Mouse (Mus musculus) bone marrow macrophage, adult 2 months (primary cell): ENCODE data around the gene St3gal3. TPM values are rescaled to one million over a fixed set of nuclear protein-coding genes. Genes with fewer than 3 reads are reported as not detected.

Source experiments
- H3K27ac ChIP-seq: 2 replicates; pipeline ENCODE4 v1.5.1; 2012; ENCODE audit warnings: low read depth, low read length; ENCODE audit not compliant: insufficient read depth
- H3K4me1 ChIP-seq: 2 replicates; pipeline ENCODE4 v1.6.1; 2012; ENCODE audit warnings: low read length; ENCODE audit not compliant: control insufficient read depth, insufficient read depth
- H3K4me3 ChIP-seq: 2 replicates; pipeline ENCODE4 v1.5.1; 2012; ENCODE audit warnings: mild to moderate bottlenecking, low read length, moderate library complexity; ENCODE audit not compliant: insufficient read depth
- CTCF ChIP-seq: IDR thresholded peaks from 2 replicates; pipeline ENCODE4 v1.5.1; 2012; ENCODE audit warnings: low read depth, mild to moderate bottlenecking, low read length, moderate library complexity
- POLR2A ChIP-seq: IDR thresholded peaks from 2 replicates; pipeline ENCODE4 v1.6.1; 2012; ENCODE audit warnings: mild to moderate bottlenecking, low read depth, low read length, borderline replicate concordance
- polyA plus RNA-seq: library from polyadenylated mRNA; stranded (reverse); fragments of >200 nt; gene quantifications from 2 replicates; pipeline ENCODE4 v1.2.4, GENCODE M21; 2012; ENCODE audit not compliant: missing spikeins, insufficient read depth, insufficient read length

St3gal3 gene
- polyA plus RNA-seq, 1 experiment, result 18.6 TPM

DNA sequence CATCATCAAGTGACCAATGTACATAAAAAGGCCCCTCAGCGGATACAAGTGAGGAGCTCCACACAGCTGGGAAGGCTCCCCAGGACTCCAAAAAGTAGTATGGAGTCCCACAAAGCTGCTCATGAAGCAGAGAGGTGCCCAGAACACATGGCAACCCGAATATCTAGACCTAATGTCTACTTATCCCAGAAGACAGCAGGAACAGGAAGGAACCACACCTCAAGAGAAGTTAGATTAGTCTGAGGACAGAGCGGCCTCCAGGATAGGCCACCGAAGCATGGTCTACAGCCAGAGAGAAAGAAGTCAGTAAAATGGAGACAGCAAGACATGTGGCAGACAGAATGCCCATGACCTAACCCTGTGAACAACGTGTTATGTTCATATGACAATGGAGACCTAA is 20.2 kb upstream of the St3gal3 start:
- Histone ChIP-seq H3K4me3 (no peak overlapping the region), H3K27ac (no peak overlapping the region), H3K4me1 (peaks cover 14% of the 10 kb centered on the region)
- TF ChIP-seq POLR2A (no peak), CTCF (no peak)

DNA sequence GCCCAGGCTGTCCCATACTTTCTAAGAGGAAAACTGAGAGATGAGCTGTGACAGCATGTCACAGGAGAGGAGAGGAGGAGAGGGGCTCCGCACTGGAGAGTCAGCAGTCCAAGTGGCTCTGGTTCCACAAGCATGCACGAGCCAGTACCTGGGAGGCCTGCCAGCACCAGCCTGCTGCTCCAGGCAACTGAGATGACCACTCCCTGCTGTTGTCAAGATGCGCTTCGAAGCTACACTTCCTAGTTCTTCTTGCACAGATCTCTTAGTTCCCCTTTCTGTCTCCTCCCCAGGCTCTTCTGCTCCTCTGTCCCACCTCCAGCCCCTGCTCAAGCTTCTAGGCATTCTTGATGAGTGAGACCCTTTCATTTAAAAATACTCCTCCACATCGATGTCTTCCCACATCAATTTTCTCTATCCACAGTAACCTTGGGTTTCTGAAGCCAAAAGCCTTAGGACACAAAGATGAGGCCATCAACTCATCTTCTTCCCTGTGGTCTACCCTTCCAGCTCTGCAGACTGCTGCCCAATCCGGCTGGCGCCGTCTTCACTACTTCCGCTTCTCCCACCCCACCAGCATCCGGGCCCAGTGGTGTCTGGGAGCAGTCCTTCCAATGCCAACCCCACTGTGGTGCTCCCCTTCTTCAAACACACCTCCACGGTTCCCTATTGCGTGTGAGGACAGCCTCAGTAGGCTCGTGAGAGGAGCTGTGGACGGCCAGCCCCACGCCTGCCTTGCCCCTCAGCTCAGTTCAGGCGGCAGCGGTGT is 17.5 kb upstream of the St3gal3 start:
- peak overlapping the region; percentile 84 for H3K27ac ChIP-seq
- TF ChIP-seq POLR2A (no peak), CTCF (no peak)
- peaks cover 14% of the 10 kb centered on the region for H3K4me1 ChIP-seq
- no peak overlapping the region for H3K4me3 ChIP-seq

DNA sequence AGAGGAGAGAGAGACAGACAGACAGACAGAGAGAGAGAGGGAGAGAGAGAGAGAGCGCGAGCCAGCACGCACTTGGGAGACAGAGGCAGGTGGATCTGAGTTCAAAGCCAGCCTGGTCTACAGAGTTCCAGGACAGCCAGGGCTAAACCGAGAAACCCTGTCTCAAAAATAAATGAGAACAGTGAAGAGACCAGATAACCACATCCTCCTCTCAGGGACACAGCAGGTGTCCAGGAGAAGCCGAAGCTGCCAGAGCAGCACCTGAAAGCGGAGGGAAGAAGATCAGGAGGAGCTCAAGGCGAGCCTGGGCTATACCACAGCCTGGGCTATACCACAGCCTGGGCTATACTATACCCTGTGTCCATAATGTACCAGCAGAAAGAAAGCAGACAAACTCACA is 16.1 kb upstream of the St3gal3 start:
- H3K4me3 ChIP-seq, result no peak overlapping the region
- H3K27ac ChIP-seq, result no peak overlapping the region
- TF ChIP-seq POLR2A (no peak), CTCF (no peak)
- peaks cover 14% of the 10 kb centered on the region for H3K4me1 ChIP-seq

DNA sequence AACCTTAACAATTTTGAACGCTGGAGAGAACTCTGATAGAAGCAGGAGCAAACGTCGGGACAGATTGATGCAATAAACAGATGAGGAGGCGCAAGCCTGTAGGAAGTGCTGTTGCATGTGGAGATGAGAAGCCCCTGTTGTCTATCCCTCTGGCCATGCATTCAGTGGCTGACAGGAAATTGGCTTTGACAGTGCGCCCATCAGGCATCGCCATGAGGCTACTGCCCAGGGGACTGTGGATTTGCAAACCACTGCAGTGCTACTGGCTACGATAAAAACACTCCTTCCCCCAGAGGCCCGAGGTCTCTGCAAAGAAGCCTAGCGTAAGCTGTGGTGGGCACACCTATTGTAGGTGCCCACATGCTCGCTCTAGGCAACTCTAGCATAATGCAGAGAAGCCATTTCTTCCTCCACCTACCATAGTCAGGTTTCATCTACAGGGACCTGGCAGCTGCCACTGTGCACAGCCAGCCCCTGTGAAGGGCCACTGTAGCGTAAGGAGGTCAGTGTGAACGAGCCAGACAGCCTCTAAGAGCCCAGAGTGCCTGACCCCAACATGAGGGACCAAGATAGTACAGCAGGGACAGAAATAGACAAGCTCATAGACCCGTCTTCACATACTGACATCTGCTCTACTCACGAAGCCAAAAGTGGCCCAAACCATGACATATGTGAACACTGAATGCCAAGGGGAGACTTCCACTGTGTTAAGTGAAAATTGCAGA is 15.4 kb upstream of the St3gal3 start:
- Histone ChIP-seq H3K4me1 (peaks cover 16% of the 10 kb centered on the region), H3K4me3 (no peak overlapping the region), H3K27ac (no peak overlapping the region)
- TF ChIP-seq CTCF, result no peak
- TF ChIP-seq POLR2A, result no peak

DNA sequence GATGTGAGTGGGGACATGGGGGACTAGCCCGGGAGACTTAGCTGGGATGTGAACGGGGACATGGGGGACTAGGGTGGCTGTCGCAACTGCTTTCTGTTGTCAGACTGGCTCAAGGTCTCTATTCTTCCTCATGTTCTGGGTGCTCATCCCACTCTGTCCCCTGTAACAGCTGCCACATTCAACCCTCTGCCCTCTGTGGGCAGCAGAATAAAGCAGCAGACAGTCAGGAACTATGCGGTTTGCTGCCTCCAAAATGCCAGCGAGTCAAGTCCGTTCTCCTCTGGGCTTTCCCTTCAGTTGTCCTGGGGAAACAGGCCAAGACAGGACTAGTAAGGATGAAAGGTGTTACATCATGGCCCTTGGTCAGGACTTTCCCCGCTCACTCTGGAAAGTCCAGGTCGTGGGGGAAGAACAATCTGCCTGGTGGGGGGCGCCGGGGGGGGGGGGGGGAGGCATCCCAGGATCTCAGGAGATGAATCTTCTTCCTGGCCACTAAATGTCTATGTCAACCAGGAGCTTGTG is 14.4 kb upstream of the St3gal3 start:
- Histone ChIP-seq H3K4me3 (no peak overlapping the region), H3K4me1 (peaks cover 24% of the 10 kb centered on the region), H3K27ac (no peak overlapping the region)
- TF ChIP-seq CTCF (no peak), POLR2A (no peak)

DNA sequence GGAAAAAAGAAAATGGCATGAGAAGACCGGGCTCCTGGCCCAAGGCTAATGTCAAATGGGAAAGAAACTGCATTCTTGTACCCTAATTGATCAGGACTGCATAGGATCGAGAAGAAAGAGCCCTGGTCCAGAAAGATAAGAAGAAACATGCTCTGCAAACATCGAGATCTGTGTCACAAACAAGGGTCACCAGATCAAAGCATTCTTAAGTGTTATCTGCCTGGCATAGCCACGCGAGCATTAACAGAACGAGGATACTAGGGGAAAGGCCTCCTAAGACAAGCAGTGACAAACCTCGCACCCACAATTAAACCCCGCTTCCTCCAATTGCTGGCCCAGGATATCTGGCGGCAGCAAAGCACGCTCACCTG is 13.6 kb upstream of the St3gal3 start:
- TF ChIP-seq CTCF, result no peak
- no peak for TF ChIP-seq POLR2A
- Histone ChIP-seq H3K4me3 (no peak overlapping the region), H3K4me1 (peaks cover 32% of the 10 kb centered on the region), H3K27ac (no peak overlapping the region)

DNA sequence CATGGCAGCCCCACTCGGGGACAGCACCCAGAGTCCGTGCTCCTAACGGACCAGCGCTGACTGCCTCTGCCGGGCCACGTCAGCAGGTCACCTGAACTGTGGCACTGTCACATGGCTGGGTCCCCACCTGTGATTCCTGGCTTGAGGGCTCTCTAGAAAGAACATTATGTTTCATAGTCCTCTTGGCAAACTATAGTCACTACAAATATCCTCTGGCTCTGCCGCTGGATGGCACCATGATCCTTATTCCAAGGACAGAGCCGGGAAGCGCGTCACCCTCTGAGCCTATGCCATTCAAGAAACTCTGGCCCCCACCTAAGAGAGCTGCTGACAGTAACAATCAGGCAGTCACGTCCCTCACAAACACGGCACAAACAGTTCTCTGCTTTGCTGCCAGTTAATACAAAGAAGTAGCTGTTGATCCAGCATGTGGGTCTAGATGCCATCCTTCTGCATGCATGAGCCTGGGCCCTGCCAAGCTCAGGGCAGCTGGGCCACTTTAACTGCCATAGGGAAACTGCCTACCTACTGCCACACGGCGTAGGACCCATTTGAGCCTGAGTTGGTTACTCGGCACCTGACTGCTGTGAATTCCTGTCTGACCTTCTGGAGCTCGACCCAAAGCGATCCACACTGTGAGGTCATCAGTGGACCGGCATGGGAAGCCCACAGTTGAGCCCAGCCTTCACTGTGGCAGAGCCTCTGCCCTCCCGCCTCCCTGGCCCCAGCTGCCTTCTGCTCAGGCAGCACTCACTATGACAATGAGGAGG is 13.0 kb upstream of the St3gal3 start:
- Histone ChIP-seq H3K4me3 (no peak overlapping the region), H3K27ac (no peak overlapping the region), H3K4me1 (peaks cover 33% of the 10 kb centered on the region)
- TF ChIP-seq POLR2A (no peak), CTCF (no peak)

DNA sequence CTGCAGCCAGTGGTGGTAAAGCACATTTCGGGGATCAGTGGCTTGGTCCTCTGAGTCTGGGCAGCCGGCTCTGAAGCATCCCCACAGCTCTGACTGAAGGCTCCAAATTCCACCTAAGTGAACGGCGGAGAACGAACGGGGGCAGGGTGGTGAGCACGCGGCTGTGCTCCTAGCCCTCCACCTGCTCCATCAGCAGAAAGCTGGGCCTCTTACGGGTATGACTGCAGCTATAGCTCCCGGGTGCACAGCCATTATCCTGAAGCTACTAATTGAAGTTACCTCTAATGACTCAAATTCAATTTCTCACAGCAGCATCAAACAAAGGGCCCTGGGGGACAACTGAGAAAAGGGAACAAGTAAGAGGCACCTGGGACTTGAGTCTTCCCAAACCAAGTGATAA is 12.4 kb upstream of the St3gal3 start:
- no peak for TF ChIP-seq POLR2A
- TF ChIP-seq CTCF, result no peak
- H3K27ac ChIP-seq, result no peak overlapping the region

DNA sequence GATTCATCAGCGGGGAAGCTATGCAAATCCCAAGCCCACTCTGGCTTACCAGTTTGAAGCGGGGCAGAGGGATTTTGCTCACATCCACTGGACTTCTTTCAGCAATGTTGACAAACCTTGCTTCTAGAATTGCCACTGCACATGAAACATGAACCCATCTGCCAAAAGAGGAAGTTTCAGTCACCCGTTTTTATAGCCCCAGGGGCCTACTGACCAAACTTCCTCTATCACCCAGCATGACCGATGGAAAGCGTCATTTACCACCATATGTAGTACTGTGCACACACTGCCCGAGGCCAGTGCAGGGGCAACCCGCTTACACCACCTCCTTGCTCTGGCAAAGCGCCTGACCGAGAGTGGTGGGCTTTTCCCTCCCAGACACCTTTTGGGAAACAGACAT is 9.6 kb upstream of the St3gal3 start:
- TF ChIP-seq CTCF (no peak), POLR2A (no peak)
- H3K4me3 ChIP-seq, result peak overlapping the region; percentile 25; the same call in 1 of the 2 replicates
- H3K4me1 ChIP-seq, result peaks cover 27% of the 10 kb centered on the region
- H3K27ac ChIP-seq, result peak overlapping the region; percentile 92

More for the DNA sequence above, 12.4 kb upstream of the St3gal3 start:
- H3K4me3 ChIP-seq, result no peak overlapping the region
- H3K4me1 ChIP-seq, result peaks cover 28% of the 10 kb centered on the region
